Mouse (Mus musculus) liver, embryonic 15.5 days (tissue): Measurements from ENCODE around the gene Dstn. TPM values are rescaled to one million over a fixed set of nuclear protein-coding genes. Genes with fewer than 3 reads are reported as not detected.

Experiments used
- ATAC-seq: fragments of 200-750 bp; cut with Nextera tagmentation; 2 replicates; pipeline ENCODE4 v1.8.0; 2017; ENCODE audit warnings: moderate number of reproducible peaks, mild to moderate bottlenecking, moderate library complexity; ENCODE audit not compliant: insufficient read depth
- H3K27ac ChIP-seq: fragments of 300-500 bp; sonication (generic); replicated peaks from 2 replicates; pipeline ENCODE4 v1.5.1; 2015; ENCODE audit warnings: mild to moderate bottlenecking, inconsistent platforms
- H3K27me3 ChIP-seq: fragments of 300-500 bp; sonication (generic); 2 replicates; pipeline ENCODE4 v1.6.1; 2015; ENCODE audit warnings: mild to moderate bottlenecking, inconsistent platforms
- H3K36me3 ChIP-seq: fragments of 300-500 bp; sonication (generic); replicated peaks from 2 replicates; pipeline ENCODE4 v1.6.1; 2015; ENCODE audit warnings: moderate library complexity, mild to moderate bottlenecking, inconsistent platforms
- H3K4me1 ChIP-seq: fragments of 300-500 bp; sonication (generic); replicated peaks from 2 replicates; pipeline ENCODE4 v1.6.1; 2015; ENCODE audit warnings: inconsistent platforms
- H3K4me2 ChIP-seq: fragments of 300-500 bp; sonication (generic); 2 replicates; pipeline ENCODE4 v1.6.1; 2015; ENCODE audit warnings: moderate library complexity, mild to moderate bottlenecking, inconsistent platforms
- H3K4me3 ChIP-seq: fragments of 300-500 bp; sonication (generic); replicated peaks from 2 replicates; pipeline ENCODE4 v1.5.1; 2015; ENCODE audit warnings: mild to moderate bottlenecking, inconsistent platforms
- H3K9ac ChIP-seq: fragments of 300-500 bp; sonication (generic); 2 replicates; pipeline ENCODE4 v1.6.1; 2015; ENCODE audit warnings: moderate library complexity, mild to moderate bottlenecking, inconsistent platforms
- H3K9me3 ChIP-seq: fragments of 300-500 bp; sonication (generic); replicated peaks from 2 replicates; pipeline ENCODE4 v1.6.1; 2016; ENCODE audit warnings: inconsistent platforms
- WGBS: fragments of 180-500 bp; shearing (Covaris S2); methylation state at CpG from one replicate; pipeline ENCODE4 v1.1.7; 2015; ENCODE audit warnings: mixed read lengths; ENCODE audit not compliant: insufficient replicate concordance; 5-methylcytosine and 5-hydroxymethylcytosine counted together
- polyA plus RNA-seq: library from polyadenylated mRNA; unstranded; fragments of >200 nt; fragmentation: Nextera tagmentation; extraction: Ambion mirVana; gene quantifications from 2 replicates; pipeline ENCODE4 v1.2.1, GENCODE M21; 2015

Dstn gene
- polyA plus RNA-seq, 1 experiment from 2014 or later = 119 TPM

GRCm38 (mm10) chr2:143962192-143962591 is 47.1 kb downstream of the Dstn start:
- Histone ChIP-seq H3K27me3 (no peaks in the 10 kb centered on the region), H3K9me3 (no peaks in the 10 kb centered on the region), H3K36me3 (peaks cover 81% of the 10 kb centered on the region), H3K27ac (no peak overlapping the region), H3K4me3 (no peak overlapping the region), H3K4me2 (no peak overlapping the region), H3K4me1 (no peaks in the 10 kb centered on the region; the same call in 1 of the 2 replicates), H3K9ac (no peak overlapping the region)
- WGBS = 71% methylated on average over 5 of the region's 5 CpGs
- ATAC-seq = no peak

GRCm38 (mm10) chr2:143963318-143963717 is 48.2 kb downstream of the Dstn start:
- no peaks in the 10 kb centered on the region; the same call in 1 of the 2 replicates for H3K4me1 ChIP-seq
- 73% methylated on average over 1 of the region's 1 CpGs for WGBS

DNA sequence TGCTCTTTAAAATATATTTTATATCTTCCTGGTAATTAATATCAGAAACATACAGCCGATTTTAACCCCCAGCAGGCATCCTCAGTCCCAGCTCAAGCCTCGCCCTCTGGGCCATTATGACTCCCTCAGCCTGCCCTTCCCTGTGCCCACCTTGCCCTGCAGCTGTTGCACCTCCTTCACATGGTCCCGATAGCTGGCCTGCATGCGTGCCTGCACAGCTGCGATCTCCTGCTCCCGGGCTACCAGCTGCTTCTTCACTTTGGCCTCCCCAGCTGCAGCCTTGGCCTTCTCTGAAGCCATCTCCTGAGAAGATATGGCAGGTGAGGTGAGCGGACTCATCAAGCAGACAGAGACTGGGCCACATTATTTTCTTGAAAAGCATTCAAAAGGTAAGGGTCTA is 54.1 kb downstream of the Dstn start:
- no peak overlapping the region for H3K4me3 ChIP-seq
- H3K27me3 ChIP-seq = no peaks in the 10 kb centered on the region
- H3K4me2 ChIP-seq = no peak overlapping the region
- no peak for ATAC-seq
- H3K27ac ChIP-seq = no peak overlapping the region
- no peaks in the 10 kb centered on the region for H3K9me3 ChIP-seq
- 71% methylated on average over 7 of the region's 7 CpGs for WGBS
- H3K9ac ChIP-seq = no peak overlapping the region
- H3K36me3 ChIP-seq = peaks cover 98% of the 10 kb centered on the region
- H3K4me1 ChIP-seq = no peaks in the 10 kb centered on the region

More at GRCm38 (mm10) chr2:143963318-143963717, 48.2 kb downstream of the Dstn start:
- Histone ChIP-seq H3K27ac (no peak overlapping the region), H3K4me2 (no peak overlapping the region), H3K36me3 (peaks cover 81% of the 10 kb centered on the region), H3K4me3 (no peak overlapping the region), H3K9ac (no peak overlapping the region), H3K9me3 (no peaks in the 10 kb centered on the region), H3K27me3 (no peaks in the 10 kb centered on the region)
- ATAC-seq = no peak

DNA sequence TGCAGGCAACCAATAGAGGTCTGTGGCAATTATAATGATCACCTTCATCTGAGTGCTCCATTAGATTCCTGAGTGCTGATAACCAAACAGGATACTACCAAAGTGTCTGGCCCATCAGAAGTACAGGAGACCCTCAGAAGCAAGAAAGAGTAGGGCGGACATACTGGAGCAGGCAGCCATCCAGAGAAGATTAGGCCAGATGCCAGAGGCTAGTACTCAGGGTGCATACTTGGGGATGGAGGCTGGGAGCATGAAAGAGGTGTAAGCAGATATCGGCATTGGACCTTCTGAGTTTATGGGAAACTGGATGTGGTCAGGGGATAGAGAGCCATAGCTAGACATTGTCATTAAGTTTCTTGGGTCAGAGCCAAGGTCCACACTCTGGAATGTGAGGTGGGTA is 55.7 kb downstream of the Dstn start:
- Histone ChIP-seq H3K27me3 (no peaks in the 10 kb centered on the region), H3K9ac (no peak overlapping the region), H3K4me2 (no peak overlapping the region), H3K4me1 (no peaks in the 10 kb centered on the region), H3K27ac (no peak overlapping the region), H3K9me3 (no peaks in the 10 kb centered on the region), H3K36me3 (peaks cover 91% of the 10 kb centered on the region), H3K4me3 (no peak overlapping the region)
- 82% methylated on average over 2 of the region's 2 CpGs for whole genome bisulfite sequencing
- ATAC-seq = no peak

DNA sequence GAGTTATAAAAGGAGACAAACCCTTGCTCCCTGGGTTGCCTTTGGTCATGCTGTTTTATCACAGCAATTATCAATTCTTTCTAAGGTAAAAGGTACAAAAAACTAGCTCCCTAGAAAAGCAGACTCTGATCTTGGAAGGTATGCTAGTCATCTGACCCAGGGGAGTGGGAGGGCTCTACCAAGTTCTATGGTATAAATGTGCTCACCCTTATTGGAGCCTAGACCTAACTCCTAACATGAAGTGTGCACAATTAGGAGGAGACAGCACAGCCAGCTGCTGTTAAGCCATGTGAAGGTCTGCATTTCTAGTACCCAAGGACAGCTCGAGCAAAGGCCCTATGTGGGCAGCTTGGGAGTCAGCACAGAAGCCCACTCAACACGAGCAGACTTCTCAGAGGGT is 56.8 kb downstream of the Dstn start:
- WGBS = 58% methylated on average over 2 of the region's 2 CpGs
- no peak for ATAC-seq
- no peaks in the 10 kb centered on the region for H3K9me3 ChIP-seq

GRCm38 (mm10) chr2:143973161-143973560 is 58.0 kb downstream of the Dstn start:
- H3K9ac ChIP-seq = no peak overlapping the region
- no peak overlapping the region for H3K4me3 ChIP-seq
- WGBS = 78% methylated on average over 7 of the region's 7 CpGs
- H3K9me3 ChIP-seq = no peaks in the 10 kb centered on the region
- H3K4me2 ChIP-seq = no peak overlapping the region
- no peak for ATAC-seq
- H3K36me3 ChIP-seq = peaks cover 86% of the 10 kb centered on the region
- H3K27ac ChIP-seq = no peak overlapping the region
- H3K4me1 ChIP-seq = peaks cover 6% of the 10 kb centered on the region
- H3K27me3 ChIP-seq = no peaks in the 10 kb centered on the region

More for the DNA sequence above, 56.8 kb downstream of the Dstn start:
- Histone ChIP-seq H3K27me3 (no peaks in the 10 kb centered on the region), H3K4me2 (no peak overlapping the region), H3K4me1 (no peaks in the 10 kb centered on the region), H3K9ac (no peak overlapping the region), H3K27ac (no peak overlapping the region), H3K4me3 (no peak overlapping the region), H3K36me3 (peaks cover 91% of the 10 kb centered on the region)

DNA sequence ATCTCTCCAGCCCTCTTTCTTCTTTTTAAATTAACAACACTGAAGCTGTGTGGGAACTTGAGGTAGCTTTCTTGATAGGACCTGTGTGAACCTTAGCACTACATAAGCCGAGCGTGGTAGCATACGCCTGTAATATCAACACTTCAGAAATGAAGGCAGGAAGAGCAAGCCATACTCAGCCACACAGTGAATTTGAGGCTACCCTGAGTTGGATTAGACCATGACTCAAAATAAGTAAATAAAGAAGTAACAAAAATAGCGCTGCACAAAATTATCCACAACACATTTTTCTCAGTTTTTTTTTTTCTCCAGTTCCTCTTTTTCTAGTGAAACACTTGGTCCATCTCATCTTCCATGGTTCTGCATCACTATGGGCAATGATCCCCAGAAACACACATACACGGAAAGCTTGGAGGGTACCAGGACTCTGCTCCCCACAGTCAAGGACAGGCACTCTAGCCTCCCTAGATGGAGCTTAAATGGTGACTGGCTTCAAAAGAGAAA is 60.1 kb downstream of the Dstn start:
- WGBS = 73% methylated on average over 5 of the region's 5 CpGs
- Histone ChIP-seq H3K4me1 (peaks cover 17% of the 10 kb centered on the region), H3K27me3 (no peaks in the 10 kb centered on the region), H3K9ac (no peak overlapping the region), H3K4me3 (no peak overlapping the region), H3K9me3 (no peaks in the 10 kb centered on the region), H3K27ac (no peak overlapping the region), H3K4me2 (no peak overlapping the region), H3K36me3 (peaks cover 65% of the 10 kb centered on the region)
- ATAC-seq = no peak

- no peak for ATAC-seq
- H3K9me3 ChIP-seq = no peaks in the 10 kb centered on the region
- H3K27ac ChIP-seq = no peak overlapping the region
- H3K9ac ChIP-seq = no peak overlapping the region
- peaks cover 38% of the 10 kb centered on the region for H3K4me1 ChIP-seq
- H3K4me2 ChIP-seq = no peak overlapping the region
- H3K27me3 ChIP-seq = no peaks in the 10 kb centered on the region
- H3K36me3 ChIP-seq = peaks cover 46% of the 10 kb centered on the region
- no peak overlapping the region for H3K4me3 ChIP-seq
- 78% methylated on average over 8 of the region's 8 CpGs for WGBS
These were observed 63.5 kb downstream of the Dstn start for GRCm38 (mm10) chr2:143978444-143979147.

- Histone ChIP-seq H3K27me3 (no peaks in the 10 kb centered on the region), H3K27ac (0 out of 2 replicates have a peak overlapping the region, but pooled peaks have one; percentile 10), H3K4me2 (peak overlapping the region; percentile 52), H3K4me1 (peaks cover 38% of the 10 kb centered on the region), H3K9me3 (no peaks in the 10 kb centered on the region), H3K36me3 (peaks cover 50% of the 10 kb centered on the region), H3K4me3 (no peak overlapping the region), H3K9ac (no peak overlapping the region)
- ATAC-seq = peak; percentile 77
- 28% methylated on average over 6 of the region's 6 CpGs for WGBS
These were observed 65.8 kb downstream of the Dstn start for GRCm38 (mm10) chr2:143980781-143981398.

- H3K9me3 ChIP-seq = no peaks in the 10 kb centered on the region
- no peak for ATAC-seq
- H3K36me3 ChIP-seq = peaks cover 42% of the 10 kb centered on the region
- no peak overlapping the region for H3K4me3 ChIP-seq
- H3K9ac ChIP-seq = no peak overlapping the region
- no peak overlapping the region for H3K27ac ChIP-seq
- no peak overlapping the region for H3K4me2 ChIP-seq
- peaks cover 38% of the 10 kb centered on the region for H3K4me1 ChIP-seq
- WGBS = 69% methylated on average over 4 of the region's 4 CpGs
- no peaks in the 10 kb centered on the region for H3K27me3 ChIP-seq
These were observed 67.0 kb downstream of the Dstn start for GRCm38 (mm10) chr2:143982152-143982551.

GRCm38 (mm10) chr2:143982901-143983300 is 67.8 kb downstream of the Dstn start:
- H3K9me3 ChIP-seq = no peaks in the 10 kb centered on the region
- no peak overlapping the region for H3K4me3 ChIP-seq
- no peak overlapping the region for H3K27ac ChIP-seq
- no peak for ATAC-seq
- no peak overlapping the region for H3K4me2 ChIP-seq
- WGBS = 41% methylated on average over 3 of the region's 3 CpGs
- H3K4me1 ChIP-seq = peaks cover 35% of the 10 kb centered on the region
- peaks cover 38% of the 10 kb centered on the region for H3K36me3 ChIP-seq
- H3K27me3 ChIP-seq = no peaks in the 10 kb centered on the region
- no peak overlapping the region for H3K9ac ChIP-seq
